Mouse (Mus musculus): ENCODE measurements at regions not wholly inside any gene's neighbourhood (a gene's known extent, or its start where the extent isn't known, plus 50 kb on each side); places are given as distances from the start of the nearest gene placed in this dataset.

- no peaks in the 10 kb centered on the region for H3K36me3 ChIP-seq
- no peaks in the 10 kb centered on the region for H3K27me3 ChIP-seq (ENCODE audit: low read depth, poor library complexity, severe bottlenecking)
- H3K27ac ChIP-seq: no peak overlapping the region
- H3K4me1 ChIP-seq: no peaks in the 10 kb centered on the region
- H3K4me3 ChIP-seq: no peak overlapping the region
- DNase-seq (ENCODE audit: low spot score): no peak
- WGBS: 96% methylated on average over 4 of the region's 4 CpGs
- H3K9me3 ChIP-seq (replicated peaks): no peaks in the 10 kb centered on the region
Measured at GRCm38 (mm10) chr3:102386091-102386490, 83.6 kb upstream of the Ngf start.

DNA sequence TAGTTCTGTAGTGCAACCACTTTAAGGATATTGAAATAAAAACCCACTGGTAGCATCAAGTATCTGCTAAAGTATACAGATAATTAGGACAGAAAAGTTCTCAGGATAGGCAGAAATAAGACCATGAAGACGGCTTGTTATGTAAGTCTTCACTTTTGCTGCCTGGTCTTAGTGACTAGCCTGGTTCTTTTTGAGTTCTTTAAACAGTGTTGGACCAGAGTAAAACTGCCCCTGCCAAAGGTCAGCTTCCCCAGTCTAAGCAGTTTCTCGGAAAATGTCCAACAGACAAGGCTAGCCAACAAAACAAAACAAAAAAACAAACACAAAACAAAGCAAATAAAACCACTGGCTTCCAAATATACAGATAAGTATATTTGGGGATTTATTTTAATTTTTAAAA lies 85.1 kb upstream of the Ngf start:
- Histone ChIP-seq H3K9me3 (replicated peaks) (no peaks in the 10 kb centered on the region), H3K27ac (no peak overlapping the region), H3K36me3 (no peaks in the 10 kb centered on the region), H3K27me3 (ENCODE audit: low read depth, poor library complexity, severe bottlenecking) (no peaks in the 10 kb centered on the region), H3K4me3 (no peak overlapping the region), H3K4me1 (no peaks in the 10 kb centered on the region)
- 87% methylated on average over 2 of the region's 2 CpGs for WGBS
- no peak for DNase-seq (ENCODE audit: low spot score)

- no peaks in the 10 kb centered on the region for H3K9me3 ChIP-seq (replicated peaks)
- no peaks in the 10 kb centered on the region for H3K4me1 ChIP-seq
- no peaks in the 10 kb centered on the region for H3K36me3 ChIP-seq
- DNase-seq (ENCODE audit: low spot score): no peak
- H3K4me3 ChIP-seq: no peak overlapping the region
- H3K27me3 ChIP-seq (ENCODE audit: low read depth, poor library complexity, severe bottlenecking): no peaks in the 10 kb centered on the region
- H3K27ac ChIP-seq: no peak overlapping the region
- 78% methylated on average over 8 of the region's 8 CpGs for WGBS
Measured at GRCm38 (mm10) chr3:102383671-102384070, 86.0 kb upstream of the Ngf start.

DNA sequence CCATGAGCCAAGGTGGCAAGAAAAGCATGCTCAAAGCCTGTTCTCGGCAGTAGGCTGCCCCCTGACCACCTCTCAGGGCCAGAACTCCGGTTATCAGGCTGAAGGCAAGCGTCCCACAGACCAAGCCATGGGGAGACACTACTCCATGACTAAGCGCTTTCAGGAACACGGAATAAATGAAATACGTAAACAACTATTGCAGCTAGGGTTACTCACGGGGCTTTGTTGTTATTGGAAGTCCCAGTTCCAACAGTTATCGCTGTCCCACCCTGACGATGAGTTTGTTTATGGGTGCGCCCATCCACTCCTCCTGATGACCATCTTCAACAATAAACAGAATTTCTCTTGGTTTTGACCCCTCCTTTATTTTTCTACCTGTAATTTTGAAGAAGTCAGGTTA lies 88.0 kb upstream of the Ngf start:
- 94% methylated on average over 10 of the region's 10 CpGs for WGBS
- no peak overlapping the region for H3K4me3 ChIP-seq

DNA sequence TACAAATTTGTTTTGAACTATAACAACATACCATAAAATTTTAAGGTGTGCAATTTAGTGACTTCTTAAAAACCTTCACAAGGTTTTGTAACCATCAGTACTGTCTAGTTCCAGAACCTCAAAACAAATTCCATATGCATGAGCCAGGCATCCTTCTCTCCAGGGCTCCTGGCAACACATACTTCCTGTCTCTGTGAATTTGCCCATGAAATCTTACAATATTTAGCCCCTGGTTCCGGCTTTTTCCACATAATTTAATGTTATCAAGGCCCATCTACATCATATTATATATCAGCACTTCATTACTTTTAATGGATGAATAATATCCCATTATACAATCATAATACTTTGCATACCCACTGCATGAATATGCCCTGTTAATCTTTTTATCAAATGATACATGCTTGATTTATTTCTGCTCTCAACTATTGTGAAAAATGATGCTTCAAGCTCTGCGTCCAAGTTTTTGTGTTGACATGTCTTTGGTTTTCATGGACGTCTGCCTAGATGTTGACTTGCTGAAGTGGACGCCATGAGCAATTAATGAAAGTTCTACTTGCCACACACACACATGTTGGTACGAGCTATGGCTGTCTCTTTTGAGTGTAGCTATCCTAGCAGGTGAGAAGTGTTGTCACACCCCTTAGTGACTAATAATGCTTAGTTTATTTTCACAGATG lies 95.2 kb upstream of the Ngf start:
- no peaks in the 10 kb centered on the region for H3K27me3 ChIP-seq (ENCODE audit: low read depth, poor library complexity, severe bottlenecking)
- H3K4me1 ChIP-seq: no peaks in the 10 kb centered on the region
- H3K36me3 ChIP-seq: no peaks in the 10 kb centered on the region
- WGBS: 91% methylated on average over 5 of the region's 5 CpGs
- no peak overlapping the region for H3K4me3 ChIP-seq
- no peak for DNase-seq (ENCODE audit: low spot score)
- no peaks in the 10 kb centered on the region for H3K9me3 ChIP-seq (replicated peaks)
- H3K27ac ChIP-seq: no peak overlapping the region

More for the DNA sequence above, 88.0 kb upstream of the Ngf start:
- Histone ChIP-seq H3K4me1 (no peaks in the 10 kb centered on the region), H3K27me3 (ENCODE audit: low read depth, poor library complexity, severe bottlenecking) (no peaks in the 10 kb centered on the region), H3K36me3 (no peaks in the 10 kb centered on the region), H3K9me3 (replicated peaks) (no peaks in the 10 kb centered on the region), H3K27ac (no peak overlapping the region)
- no peak for DNase-seq (ENCODE audit: low spot score)

DNA sequence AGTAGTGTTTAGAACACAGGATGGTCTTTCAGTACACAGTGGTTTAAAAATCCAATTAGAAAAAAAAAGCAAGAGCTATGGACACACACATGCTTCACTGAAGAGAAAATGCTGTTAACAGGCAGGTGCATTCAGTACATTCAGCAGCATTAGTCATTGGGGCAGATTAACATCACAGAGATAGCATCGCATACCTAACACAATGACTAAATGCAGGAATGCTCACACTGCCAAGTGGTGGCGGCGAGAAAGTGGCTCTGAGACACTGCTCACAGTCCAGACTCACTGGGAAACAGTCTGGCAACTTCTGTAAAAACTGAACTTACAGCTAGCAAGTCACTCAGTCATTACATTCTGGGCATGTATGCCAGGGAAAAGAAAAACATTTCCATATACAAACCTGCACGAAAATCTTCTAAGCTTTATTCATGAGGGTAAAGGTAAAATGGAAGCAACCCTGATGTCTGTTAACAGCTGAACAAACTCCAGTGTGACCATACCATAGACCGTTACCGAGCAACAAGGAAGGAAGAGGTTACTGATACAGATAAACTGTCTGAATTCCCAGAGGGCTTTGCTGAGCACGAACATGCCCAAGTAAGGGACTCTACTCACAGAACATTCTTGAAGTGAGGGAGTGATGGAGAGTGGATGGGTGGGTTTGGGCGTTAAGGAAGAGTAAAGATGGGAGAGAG lies 97.4 kb upstream of the Ngf start:
- 81% methylated on average over 8 of the region's 8 CpGs for WGBS
- Histone ChIP-seq H3K4me3 (no peak overlapping the region), H3K9me3 (replicated peaks) (no peaks in the 10 kb centered on the region), H3K36me3 (no peaks in the 10 kb centered on the region), H3K27me3 (ENCODE audit: low read depth, poor library complexity, severe bottlenecking) (no peaks in the 10 kb centered on the region), H3K4me1 (no peaks in the 10 kb centered on the region), H3K27ac (no peak overlapping the region)
- DNase-seq (ENCODE audit: low spot score): no peak

DNA sequence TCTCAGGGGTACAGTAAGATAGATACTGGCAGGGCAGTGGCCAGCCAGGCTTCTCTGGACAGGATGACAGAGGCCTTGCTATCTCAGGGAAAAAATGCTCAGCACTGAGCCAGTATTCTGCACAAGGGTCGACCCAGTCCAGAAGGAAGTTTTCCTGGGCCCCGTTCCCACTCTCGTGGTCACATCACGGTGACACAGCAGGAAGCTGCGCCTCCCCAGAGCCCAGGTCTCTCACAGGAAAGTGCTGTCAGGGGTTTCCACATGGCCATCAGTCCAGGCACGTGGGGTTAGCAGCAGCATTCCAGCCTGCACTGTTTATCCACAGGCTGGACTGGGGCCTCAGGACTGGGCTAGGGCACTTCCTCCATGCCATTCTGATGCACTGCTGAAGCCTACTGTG lies 103.5 kb upstream of the Ngf start:
- Histone ChIP-seq H3K36me3 (no peaks in the 10 kb centered on the region), H3K4me1 (no peaks in the 10 kb centered on the region), H3K27ac (no peak overlapping the region), H3K9me3 (replicated peaks) (no peaks in the 10 kb centered on the region), H3K27me3 (ENCODE audit: low read depth, poor library complexity, severe bottlenecking) (no peaks in the 10 kb centered on the region), H3K4me3 (no peak overlapping the region)
- WGBS: 73% methylated on average over 6 of the region's 6 CpGs
- DNase-seq (ENCODE audit: low spot score): no peak

DNA sequence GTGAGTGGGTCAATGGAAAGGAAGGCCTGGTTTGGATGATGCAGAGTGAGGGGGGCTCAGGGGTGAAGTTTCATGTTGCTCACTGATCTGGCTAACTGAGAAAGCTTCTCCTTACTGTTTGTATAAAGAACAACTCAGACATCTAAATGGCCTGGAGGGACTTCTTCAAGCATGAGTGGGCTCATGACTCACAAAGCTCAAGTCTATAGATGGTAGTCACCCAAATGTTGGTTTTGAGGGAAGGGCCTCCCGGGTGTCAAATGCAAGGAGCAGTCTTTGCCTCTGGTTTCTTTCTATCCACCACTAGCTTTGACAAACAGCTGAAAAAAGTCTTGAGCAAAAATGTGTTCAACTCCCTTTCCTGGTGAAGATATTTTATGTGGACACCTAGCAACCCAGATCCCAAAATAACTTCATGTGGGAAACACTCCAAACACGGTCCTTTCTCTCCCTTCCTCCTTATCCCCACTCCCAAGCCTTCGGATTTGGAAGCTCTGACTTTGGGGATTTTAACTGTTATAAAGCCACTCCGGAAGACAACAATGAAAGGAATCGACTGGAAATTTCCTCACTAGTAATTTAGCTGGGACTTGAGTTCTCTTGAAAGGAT lies 105.3 kb upstream of the Ngf start:
- DNase-seq (ENCODE audit: low spot score): no peak
- Histone ChIP-seq H3K27me3 (ENCODE audit: low read depth, poor library complexity, severe bottlenecking) (no peaks in the 10 kb centered on the region), H3K36me3 (no peaks in the 10 kb centered on the region), H3K4me3 (no peak overlapping the region), H3K27ac (no peak overlapping the region), H3K4me1 (no peaks in the 10 kb centered on the region), H3K9me3 (replicated peaks) (no peaks in the 10 kb centered on the region)
- 88% methylated on average over 5 of the region's 5 CpGs for WGBS

DNA sequence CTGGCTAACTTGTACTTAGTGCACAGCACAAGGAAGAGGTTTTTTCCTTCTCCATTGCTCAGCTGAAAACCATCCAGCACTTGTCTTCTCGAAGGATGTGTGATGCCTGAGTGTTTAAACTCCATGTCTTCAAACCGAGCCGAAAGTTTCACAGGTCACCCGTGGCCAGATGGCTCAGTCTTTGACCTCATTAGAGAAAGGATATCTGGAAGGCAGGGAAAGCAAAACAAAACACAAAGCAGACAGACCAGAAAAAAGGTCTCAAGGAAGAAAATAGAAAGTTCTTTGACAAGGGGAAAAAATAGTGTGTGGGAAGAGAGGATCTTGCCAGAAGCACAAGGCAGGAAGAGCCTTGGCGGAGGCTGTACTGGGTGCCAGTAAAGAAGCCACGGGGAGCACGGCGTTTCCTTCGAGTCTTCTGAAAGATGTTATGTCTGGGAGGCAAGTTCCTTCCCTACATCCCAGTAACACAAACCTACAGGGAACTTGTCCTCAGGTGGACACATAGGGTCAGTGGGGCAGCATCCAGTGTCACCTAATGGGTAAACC lies 108.9 kb upstream of the Ngf start:
- DNase-seq (ENCODE audit: low spot score): no peak
- WGBS: 88% methylated on average over 9 of the region's 9 CpGs
- H3K27me3 ChIP-seq (ENCODE audit: low read depth, poor library complexity, severe bottlenecking): no peaks in the 10 kb centered on the region

GRCm38 (mm10) chr3:102358801-102359200 lies 110.9 kb upstream of the Ngf start:
- H3K27me3 ChIP-seq (ENCODE audit: low read depth, poor library complexity, severe bottlenecking): no peaks in the 10 kb centered on the region

More for the DNA sequence above, 108.9 kb upstream of the Ngf start:
- Histone ChIP-seq H3K9me3 (replicated peaks) (no peaks in the 10 kb centered on the region), H3K27ac (no peak overlapping the region), H3K4me3 (no peak overlapping the region), H3K36me3 (no peaks in the 10 kb centered on the region), H3K4me1 (peaks cover 5% of the 10 kb centered on the region)

DNA sequence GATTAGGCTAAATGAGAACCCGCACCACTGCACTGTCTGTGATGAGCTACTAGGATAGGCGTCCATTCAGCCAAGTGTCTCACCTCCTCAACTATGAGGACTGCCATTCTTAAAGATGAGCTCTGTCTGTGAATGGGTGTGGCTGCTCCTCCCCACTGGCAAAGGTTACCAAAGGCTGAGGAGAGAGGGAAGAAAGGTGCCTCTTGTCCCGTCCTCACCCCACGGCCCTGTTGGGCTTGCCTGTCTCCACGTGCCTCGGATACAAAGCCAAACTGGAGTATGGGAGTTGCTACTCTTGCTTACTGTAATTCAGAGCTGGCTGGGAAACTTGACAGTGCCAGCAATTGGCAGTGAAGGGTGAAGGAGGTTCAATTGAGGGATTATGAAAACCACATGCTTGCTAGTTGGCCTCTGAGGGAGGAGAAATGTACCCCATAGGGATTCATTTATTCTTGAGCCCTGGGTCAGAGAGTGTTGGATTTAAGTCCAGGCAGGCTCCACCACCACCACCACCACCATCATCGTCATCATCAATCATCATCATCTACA lies 112.6 kb upstream of the Ngf start:
- H3K4me3 ChIP-seq: no peak overlapping the region
- H3K27me3 ChIP-seq (ENCODE audit: low read depth, poor library complexity, severe bottlenecking): no peaks in the 10 kb centered on the region

More at GRCm38 (mm10) chr3:102358801-102359200, 110.9 kb upstream of the Ngf start:
- WGBS: 88% methylated on average over 4 of the region's 4 CpGs
- Histone ChIP-seq H3K9me3 (replicated peaks) (no peaks in the 10 kb centered on the region), H3K27ac (no peak overlapping the region), H3K36me3 (no peaks in the 10 kb centered on the region), H3K4me1 (peaks cover 5% of the 10 kb centered on the region), H3K4me3 (no peak overlapping the region)
- DNase-seq (ENCODE audit: low spot score): no peak

DNA sequence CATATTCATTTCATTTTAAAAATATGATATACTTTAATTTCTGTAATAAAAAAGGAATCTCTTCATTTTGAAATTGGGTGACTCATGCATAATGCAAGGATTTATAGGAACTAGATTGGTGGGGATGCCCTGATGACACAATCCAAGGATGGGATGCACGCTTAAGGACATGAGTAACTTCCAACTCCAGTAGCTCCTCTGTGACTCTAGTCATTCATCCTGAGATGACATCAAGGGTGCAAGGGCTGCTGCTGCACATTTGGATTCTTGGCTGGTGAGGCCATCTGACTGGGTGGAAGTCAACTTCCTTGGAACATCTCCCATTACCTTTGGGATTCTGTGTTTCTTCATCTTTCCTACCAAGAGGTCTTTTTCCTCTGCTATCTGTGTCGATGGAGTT lies 114.4 kb upstream of the Ngf start:
- no peaks in the 10 kb centered on the region for H3K27me3 ChIP-seq (ENCODE audit: low read depth, poor library complexity, severe bottlenecking)
- H3K9me3 ChIP-seq (replicated peaks): no peaks in the 10 kb centered on the region

More for the DNA sequence above, 112.6 kb upstream of the Ngf start:
- H3K4me1 ChIP-seq: peaks cover 5% of the 10 kb centered on the region
- H3K9me3 ChIP-seq (replicated peaks): no peaks in the 10 kb centered on the region
- H3K27ac ChIP-seq: no peak overlapping the region
- no peak for DNase-seq (ENCODE audit: low spot score)
- WGBS: 78% methylated on average over 7 of the region's 7 CpGs
- no peaks in the 10 kb centered on the region for H3K36me3 ChIP-seq

GRCm38 (mm10) chr3:102354771-102355170 lies 114.9 kb upstream of the Ngf start:
- peaks cover 9% of the 10 kb centered on the region for H3K4me1 ChIP-seq
- H3K4me3 ChIP-seq: no peak overlapping the region
- H3K9me3 ChIP-seq (replicated peaks): no peaks in the 10 kb centered on the region
- no peaks in the 10 kb centered on the region for H3K27me3 ChIP-seq (ENCODE audit: low read depth, poor library complexity, severe bottlenecking)
- no peak for DNase-seq (ENCODE audit: low spot score)
- WGBS: 85% methylated on average over 2 of the region's 2 CpGs
- no peaks in the 10 kb centered on the region for H3K36me3 ChIP-seq
- H3K27ac ChIP-seq: no peak overlapping the region

More for the DNA sequence above, 114.4 kb upstream of the Ngf start:
- peaks cover 9% of the 10 kb centered on the region for H3K4me1 ChIP-seq
- no peak overlapping the region for H3K27ac ChIP-seq
- WGBS: 91% methylated on average over 2 of the region's 2 CpGs
- no peak for DNase-seq (ENCODE audit: low spot score)
- H3K4me3 ChIP-seq: no peak overlapping the region
- H3K36me3 ChIP-seq: no peaks in the 10 kb centered on the region

Measured in limb, embryonic 10.5 days (tissue).